Mouse (Mus musculus): ENCODE measurements at regions not wholly inside any gene's neighbourhood (a gene's known extent, or its start where the extent isn't known, plus 50 kb on each side); places are given as distances from the start of the nearest gene placed in this dataset.

DNA sequence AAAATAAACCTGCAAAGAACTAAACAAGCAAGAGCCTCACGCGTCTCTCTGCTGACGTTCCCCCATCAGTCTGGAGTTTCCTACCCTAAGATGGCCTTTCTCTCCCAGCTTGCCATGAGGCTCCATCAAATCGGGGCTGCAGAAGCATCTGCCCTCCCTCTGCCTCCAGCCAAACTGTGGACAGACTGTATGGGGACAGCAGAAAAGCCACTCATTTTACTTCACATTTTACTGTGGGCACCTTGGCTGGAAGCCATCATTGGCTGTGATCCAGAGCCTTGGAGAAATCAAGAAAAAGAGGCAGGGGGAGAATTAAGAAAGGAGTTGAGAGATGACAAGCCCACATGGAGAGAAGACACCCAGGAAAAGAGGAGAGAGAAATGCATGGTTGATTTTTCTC, 225.9 kb upstream of the 3110018I06Rik start:
- TF ChIP-seq GATA1 (IDR thresholded peaks at IDR 0.05; ENCODE audit: borderline replicate concordance, low read length) (no peak), FLI1 (IDR thresholded peaks at IDR 0.05; ENCODE audit: low read length) (no peak)
